Mouse (Mus musculus): ENCODE data around the gene Prkcd.

The Prkcd gene

GRCm38 (mm10) chr14:30573235-30573634 is 52.8 kb downstream of the Prkcd start:
- no peak for DNase-seq (ENCODE audit: low spot score)

DNA sequence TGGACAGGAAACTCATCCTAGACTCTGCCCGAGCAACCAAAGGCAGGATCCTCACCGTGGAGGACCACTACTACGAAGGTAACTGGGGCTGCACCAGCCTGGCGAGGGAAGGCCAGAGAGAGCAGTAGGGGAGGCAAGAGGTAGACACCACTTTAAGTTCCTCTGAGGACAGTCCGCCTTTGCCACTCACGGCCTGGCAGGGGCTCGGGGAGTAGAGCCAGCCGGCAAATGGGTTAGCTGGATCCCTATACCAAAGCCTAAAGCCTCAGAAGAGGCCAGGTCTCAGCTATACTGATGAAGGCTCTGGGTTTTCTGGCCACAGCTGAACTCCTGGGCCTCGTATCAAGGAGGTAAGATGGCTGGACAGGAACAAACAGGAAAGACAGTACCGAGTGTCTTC is 53.8 kb downstream of the Prkcd start:
- DNase-seq (ENCODE audit: low spot score), result no peak

DNA sequence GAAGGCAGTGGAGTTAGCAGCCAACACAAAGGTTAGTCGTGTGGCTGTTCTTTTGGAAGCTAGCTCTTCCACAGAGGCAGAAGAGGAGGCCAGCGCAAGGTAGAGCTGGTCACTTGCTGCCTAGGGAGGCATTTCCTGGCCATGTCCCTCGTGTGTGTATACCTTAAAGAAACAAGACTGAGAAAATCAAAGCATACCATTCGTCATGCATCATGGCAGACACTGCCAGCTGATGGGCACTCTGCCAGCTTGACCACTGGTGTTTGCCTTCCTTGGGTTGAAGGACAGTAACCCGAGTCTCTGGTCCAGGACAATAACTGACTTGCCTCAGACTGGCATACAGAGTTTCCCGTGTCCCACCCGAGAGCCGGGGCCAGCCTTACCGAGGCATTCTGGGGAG is 55.7 kb downstream of the Prkcd start:
- DNase-seq (ENCODE audit: low spot score), result no peak

DNA sequence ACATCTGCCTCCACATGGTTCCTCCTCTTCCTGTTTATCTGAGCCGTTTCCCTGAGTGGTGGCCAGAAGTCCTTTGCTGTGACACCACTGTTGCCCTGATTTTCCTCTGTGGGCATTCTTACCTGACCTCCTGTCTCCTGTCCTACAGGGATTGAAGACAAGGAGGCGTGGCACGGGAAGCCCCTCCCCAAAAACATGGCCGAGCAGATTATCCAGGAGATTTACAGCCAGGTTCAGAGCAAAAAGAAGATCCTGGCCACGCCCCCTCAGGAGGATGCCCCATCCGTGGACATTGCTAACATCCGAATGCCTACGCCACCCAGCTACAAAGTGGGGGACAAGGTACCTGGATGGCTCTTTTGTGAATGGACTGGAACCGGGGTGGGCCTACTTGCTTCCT is 58.0 kb downstream of the Prkcd start:
- no peak for DNase-seq (ENCODE audit: low spot score)

DNA sequence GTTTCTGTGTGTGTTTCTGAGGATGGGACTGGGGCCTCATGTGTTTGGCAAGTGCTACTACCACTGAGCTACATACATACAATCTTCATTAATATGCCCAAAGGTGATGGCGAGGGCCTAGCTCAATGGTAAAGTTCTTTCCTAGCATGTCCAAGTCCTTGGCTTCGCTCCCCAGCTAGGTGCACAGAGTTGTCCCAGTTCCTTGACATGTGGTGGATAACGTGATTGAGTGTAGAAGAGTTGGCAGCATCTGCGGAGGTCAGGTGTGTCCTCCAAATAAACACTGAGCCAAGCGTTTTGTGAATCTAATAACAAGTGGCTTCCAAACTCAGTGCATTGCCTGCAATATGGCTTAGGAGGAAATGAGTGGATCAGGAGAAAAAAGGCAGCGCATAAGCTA is 59.7 kb downstream of the Prkcd start:
- DNase-seq (ENCODE audit: low spot score), result no peak

DNA sequence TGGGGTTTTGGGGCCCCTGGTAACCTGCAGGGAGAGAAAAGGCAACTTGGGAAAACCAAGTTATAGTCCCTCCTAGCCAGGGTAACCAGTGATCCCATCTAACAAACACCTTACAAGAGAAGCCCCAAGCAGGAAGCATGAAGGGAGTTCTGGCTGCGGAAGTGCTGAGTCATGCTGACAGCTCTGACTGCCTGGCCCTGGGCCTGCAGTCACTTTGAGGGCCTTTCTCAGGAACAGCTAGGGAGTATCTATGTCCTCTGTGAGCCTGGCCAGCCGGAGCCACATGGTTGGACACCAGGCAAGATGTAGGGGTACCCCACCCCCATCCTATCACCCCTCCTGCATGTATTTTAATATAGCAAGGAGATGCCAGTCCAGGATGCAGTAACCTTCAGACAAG is 61.6 kb downstream of the Prkcd start:
- peak; percentile 49 for DNase-seq (ENCODE audit: low spot score)

DNA sequence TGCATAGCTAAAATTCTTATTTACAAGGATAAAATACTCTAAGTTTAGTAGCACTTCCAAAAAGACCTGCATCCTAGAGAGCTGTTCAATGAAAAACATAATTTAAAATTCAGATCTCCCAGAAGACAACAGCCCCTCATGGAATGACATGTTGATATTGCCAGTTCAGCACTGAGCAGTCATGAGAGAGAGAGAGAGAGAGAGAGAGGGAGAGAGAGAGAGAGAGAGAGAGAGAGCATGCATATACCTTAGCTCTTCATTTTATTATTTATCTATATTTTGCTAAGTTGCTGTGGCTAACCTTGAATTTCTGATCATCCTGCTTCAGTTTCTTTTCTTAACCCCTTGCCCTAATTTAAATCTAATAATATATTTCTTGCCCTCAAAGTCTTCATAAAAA is 63.7 kb downstream of the Prkcd start:
- no peak for DNase-seq (ENCODE audit: low spot score)

- DNase-seq (ENCODE audit: low spot score), result peak; percentile 57
Observed at GRCm38 (mm10) chr14:30561470-30562187, 64.4 kb downstream of the Prkcd start.

DNA sequence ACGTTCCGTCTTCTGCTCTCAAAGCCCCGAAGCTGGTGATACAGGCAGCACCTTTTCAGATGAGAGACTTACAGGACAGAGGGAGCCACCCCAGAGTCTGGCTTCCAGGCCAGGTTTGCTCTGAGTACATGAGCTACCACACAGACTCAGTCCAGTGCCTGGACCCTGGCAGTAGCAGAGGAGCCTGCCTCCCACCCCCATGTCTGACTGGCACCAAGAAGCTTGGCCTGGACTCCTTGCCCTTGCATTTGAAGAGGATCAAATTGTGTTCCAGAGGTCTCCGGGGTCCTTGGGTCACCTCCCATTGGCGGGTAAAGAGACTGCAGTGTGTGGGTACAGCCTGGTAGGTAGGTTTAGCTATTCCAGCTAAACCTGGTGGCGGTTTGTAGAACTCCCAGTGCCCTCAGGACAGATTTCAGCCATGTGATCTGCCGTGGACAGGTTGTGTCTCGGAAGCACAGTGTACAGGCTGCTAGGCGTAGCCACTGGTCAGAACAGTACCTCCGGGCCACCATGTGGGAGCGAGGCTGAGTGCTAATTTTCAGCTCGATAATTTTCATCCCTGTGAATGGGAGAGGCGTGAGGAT is 65.1 kb downstream of the Prkcd start:
- DNase-seq (ENCODE audit: low spot score), result no peak

DNA sequence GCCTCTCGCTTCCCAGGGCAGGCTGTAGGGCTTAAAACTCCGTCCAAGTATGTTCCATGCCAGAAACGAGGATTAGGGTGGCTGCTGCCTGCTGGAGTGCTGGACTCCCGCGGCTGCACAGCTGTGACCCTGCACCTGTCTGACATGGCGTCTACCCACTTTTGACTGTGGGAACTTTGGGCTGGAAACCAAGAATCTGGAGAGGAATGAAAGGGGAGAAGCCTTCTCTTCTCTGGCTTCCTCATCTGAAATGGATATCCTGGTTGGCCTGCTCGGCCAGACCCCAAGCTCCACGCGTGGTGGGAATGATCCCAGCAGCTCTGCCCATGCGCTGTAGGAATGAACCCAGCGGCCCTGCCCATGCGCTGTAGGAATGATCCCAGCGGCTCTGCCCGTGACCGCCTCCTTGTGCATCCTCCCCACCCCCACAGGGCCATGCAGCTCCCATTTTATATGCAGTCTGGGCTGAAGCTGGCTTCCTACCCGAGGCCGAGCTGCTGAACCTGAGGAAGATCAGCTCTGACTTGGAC is 66.6 kb downstream of the Prkcd start:
- DNase-seq (ENCODE audit: low spot score), result no peak

- no peak for DNase-seq (ENCODE audit: low spot score)
Observed at GRCm38 (mm10) chr14:30557730-30558129, 68.3 kb downstream of the Prkcd start.

DNA sequence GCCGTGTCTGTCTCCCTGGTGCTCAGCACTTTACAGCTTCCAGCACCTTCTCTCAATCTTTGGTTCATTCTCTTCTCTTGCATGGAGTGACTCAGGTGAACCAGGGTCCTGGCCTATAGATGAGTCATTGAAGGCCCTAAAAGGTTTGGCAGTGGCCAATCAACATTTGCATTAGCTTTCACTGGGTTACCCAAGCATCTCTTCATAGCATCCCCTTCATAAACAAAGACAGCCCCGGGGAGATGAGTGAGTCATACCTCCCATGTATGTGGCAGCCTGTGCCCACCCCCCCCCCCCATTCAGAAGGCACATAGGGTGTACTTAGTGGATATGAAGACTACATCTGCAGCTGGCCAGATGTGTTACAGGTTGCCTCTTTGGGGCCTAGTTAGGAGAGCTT is 69.4 kb downstream of the Prkcd start:
- no peak for DNase-seq (ENCODE audit: low spot score)

GRCm38 (mm10) chr14:30553185-30553584 is 72.8 kb downstream of the Prkcd start:
- no peak for DNase-seq (ENCODE audit: low spot score)

- no peak for DNase-seq (ENCODE audit: low spot score)
Observed at GRCm38 (mm10) chr14:30551981-30552380, 74.0 kb downstream of the Prkcd start.

DNA sequence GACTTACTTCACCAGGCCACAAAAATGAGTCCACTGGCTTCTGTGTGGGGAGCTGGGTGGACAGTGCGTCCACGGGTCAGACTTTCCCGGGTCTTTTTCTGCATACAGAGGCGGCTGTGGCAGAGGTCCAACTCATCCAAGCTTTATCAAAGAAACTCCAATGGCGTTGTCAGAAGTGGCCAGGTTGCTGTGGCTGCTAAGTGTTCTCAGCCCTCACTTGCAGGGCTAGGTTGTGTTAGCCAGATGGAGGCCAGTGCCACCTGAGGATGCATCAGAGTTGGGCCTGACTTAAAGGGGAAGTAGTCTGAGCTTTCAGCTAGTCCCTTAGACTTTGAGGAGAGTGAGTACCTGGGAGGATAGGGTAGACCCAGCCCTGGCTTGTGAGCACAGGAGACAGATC is 74.5 kb downstream of the Prkcd start:
- no peak for DNase-seq (ENCODE audit: low spot score)

DNA sequence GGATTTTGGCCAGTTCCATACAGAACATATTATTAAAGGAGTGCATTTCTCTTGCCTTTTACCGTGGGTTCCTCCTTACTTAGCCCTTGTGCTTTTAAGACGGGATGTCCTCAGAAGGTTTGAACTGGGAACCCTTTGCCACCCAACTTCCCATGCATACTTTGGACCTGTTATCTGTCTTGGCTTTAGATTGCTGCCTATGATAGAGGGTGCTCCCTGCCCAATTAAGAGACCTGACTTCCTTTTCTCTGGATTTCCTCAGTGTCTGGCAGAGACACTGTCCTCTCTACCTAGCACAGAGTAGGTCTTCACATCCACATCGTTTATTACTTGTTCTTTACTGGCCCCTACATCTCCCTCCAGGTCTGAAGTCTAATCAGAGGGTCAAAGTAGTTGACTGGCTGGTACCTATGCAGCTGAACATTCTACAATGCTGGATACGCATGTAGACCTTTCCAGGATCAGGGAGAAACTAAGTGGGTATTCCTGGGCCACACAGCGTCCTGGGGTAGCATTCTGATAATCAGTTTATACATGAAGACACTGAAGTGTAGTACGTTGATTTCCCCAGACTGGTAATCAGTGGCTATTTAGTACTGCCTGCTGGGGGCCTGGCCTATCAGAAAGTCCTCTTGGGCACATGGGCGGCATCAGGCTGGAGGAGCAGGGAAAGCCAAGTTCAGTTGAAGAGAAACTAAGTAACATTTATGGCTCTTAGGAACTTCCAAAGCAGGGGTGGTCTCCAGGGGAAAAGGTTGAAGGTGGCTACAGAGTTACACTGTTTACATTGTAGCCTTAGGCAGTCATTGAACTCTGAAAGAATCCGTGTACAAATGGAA is 75.6 kb downstream of the Prkcd start:
- DNase-seq (ENCODE audit: low spot score), result no peak

DNA sequence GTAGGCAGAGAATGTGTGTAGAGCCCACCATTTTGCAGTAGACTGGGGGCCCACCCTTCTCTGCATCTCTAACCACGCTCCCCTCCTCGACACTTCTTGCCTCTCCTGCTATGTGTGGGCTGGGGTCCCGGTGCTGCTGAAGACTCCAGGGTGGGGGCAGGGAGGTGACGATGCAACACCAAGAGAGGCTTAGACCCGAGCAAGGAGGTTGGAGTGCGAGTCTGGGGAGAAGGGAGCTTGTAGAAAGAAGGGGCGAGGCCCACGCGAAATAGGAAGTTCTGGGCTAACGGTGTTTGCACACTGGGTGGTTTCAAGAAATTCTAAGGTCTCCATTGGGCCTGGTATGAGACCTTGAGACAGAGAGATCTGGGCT is 76.2 kb downstream of the Prkcd start:
- no peak for DNase-seq (ENCODE audit: low spot score)

DNA sequence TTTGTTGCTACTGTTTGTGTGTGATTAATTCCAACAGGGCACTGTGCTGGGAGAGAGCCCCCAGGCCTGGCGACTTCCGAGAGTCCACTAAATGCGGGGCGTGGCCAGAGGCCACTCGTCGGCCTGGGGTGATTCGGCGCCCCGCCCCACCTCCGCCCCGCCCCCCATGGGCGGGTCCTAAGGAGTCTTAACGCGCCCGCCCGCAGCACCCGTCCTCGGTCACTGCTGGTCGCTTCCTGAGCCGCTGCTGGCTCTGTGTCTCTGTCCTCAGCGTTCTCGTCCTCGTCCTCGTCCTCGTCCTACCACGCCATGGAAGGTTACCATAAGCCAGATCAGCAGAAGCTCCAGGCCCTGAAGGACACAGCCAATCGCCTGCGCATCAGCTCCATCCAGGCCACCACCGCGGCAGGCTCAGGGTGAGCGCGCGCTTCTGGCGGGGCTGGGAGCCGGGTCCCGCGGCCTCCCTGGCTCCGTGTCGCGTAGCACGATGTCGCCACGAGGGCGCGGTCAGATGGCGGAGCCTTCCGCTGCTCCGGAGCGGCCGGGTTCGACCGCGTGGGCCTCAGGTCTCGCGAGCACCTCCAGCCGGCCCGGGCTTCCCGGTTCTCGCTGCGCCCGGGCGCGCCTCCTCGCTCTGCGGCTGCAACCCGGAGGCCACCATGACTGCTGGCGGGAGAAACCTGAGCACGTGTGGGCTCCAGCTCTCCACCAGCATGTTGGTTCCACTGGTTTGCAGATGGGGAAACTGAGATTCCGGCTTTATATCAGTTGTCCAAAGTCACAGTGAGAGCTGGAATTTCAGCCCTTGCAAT is 76.8 kb downstream of the Prkcd start:
- DNase-seq (ENCODE audit: low spot score), result peak; percentile 97

DNA sequence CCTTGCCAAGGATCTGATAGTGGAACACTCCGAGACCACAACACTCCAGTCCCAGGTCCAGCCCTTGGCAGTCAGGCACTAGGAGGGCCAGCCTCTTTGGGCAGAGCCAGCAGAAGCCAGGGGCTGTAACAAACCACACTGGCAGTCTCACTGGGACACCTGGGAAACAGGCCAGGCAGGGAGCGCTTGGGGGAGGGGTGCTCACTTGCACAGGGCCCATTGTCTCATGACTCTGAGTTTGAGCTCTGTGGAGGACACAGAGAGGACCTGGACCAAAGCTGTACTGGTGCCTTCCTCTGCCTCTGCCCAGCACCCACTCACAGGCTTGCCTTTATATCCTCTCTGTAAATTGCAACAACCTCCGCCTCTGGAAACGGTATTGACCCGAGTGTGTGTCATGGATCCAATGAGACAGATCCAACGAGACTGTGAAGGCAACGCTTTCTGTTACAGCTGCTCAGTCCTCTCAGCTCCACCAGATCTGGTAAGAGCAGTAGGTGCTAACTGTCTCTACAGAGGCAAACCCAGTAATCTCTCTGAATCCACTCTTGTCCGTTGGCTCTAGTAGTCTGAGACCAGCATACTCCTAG is 77.8 kb downstream of the Prkcd start, which contains the start of gene Tkt:
Gene Tkt (plus strand): TSS at position 229 of the 590 bp plus-strand sequence.
- DNase-seq (ENCODE audit: low spot score), result peak; percentile 74
